Mouse (Mus musculus) embryonic fibroblast, embryonic 13.5 days (primary cell): ENCODE measurements around the gene Slc30a2.

ENCODE experiments used
- CTCF ChIP-seq: IDR thresholded peaks from 2 replicates; pipeline ENCODE4 v1.5.1; 2011; ENCODE audit warnings: mild to moderate bottlenecking, control low read depth, low read length, moderate library complexity, borderline replicate concordance; ENCODE audit not compliant: insufficient read depth
- POLR2A ChIP-seq: IDR thresholded peaks from 2 replicates; pipeline ENCODE4 v1.6.1; 2011; ENCODE audit warnings: low read depth, mild to moderate bottlenecking, control low read depth, low read length, moderate library complexity

GRCm38 (mm10) chr4:134391636-134392035, 48.7 kb downstream of the Slc30a2 start:
- TF ChIP-seq CTCF (no peak), POLR2A (no peak)
